Mouse (Mus musculus) heart, postnatal 36 days (tissue): ENCODE measurements at regions not wholly inside any gene's neighbourhood (a gene's known extent, or its start where the extent isn't known, plus 50 kb on each side); places are given as distances from the start of the nearest gene placed in this dataset.

Experiments used
- DNase-seq, 2 experiments: peaks; one replicate each; pipeline ENCODE4 v3.0.0; 2021 to 2022
- intact Hi-C: fragments of 180-260 bp; cut with DNase I; formaldehyde crosslinking; loops from one replicate; pipeline ENCODE4 v1.15.1; 2025

DNA sequence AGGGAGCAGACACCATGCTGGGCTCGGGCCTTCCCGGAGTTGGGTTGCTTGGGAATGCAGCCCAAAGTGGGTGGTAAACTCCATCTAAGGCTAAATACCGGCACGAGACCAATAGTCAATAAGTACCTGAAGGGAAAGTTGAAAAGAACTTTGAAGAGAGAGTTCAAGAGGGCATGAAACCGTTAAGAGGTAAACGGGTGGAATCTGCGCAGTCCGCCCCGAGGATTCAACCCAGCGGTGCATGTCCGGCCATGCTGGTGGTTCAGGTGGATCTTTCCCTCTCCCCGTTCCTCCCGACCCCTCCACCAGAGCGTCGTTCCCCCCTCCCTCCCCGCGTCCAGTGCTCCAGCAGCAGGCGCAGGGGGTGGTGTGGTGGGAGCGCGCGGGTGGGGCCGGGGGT is 179.1 kb upstream of the Arhgef26 start:
- peak; percentile 4 to 44 for DNase-seq

DNA sequence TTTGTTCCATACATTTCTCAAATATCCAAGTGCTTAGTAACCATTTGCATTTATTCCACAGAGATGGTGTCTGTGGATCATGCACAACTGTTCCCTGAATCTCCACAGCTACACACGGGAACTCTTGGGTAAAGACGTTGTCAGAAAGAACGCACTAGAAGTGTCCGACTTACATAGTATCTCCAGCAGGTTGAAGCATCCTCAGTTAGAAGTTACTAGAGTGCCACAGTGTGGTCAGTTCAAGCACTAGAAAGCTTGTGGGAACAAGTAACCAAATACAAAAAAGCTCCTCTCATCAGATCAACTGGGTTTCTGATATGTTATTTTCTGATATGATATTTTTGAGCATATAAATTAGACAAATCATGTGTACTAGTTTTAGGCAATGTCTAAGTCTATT is 167.5 kb upstream of the Arhgef26 start:
- no peak for DNase-seq
- intact Hi-C loops, result loop anchor here (5.0 kb wide), 1 partner anchor 928 kb away; no protein-coding TSS in a partner anchor

More for the DNA sequence above, 179.1 kb upstream of the Arhgef26 start:
- intact Hi-C loops, result no loop called here

DNA sequence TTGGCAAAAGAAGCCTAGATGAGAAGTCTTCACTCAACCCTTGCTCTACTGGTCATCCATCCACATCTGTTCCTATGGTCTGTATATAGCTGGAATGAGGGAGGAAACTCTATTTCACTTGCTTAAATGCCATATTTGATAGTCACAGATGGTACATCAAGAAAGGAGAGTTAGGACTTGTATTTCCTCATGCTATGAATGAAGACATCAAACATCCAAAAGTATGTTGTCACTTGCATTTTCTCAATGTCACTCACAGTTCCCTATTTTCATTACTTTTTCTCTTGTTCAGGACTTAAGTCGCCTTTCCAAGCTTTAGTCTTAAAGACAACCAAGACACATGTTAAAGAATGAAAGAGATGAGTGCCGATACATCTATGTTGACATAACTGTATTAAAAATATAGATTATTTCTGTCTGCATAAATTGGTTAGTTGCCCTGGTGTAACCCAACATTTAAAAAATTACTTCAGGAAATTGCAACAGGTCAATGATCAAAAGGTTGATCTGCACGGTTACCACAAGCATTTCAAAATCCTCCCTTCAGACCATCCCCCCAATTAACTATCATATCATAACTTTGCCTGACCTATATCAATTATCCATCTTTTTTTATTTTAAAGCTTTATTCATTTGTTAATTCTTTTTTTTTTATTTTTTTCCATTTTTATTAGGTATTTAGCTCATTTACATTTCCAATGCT is 150.2 kb upstream of the Arhgef26 start:
- intact Hi-C loops, result no loop called here
- DNase-seq, result no peak

DNA sequence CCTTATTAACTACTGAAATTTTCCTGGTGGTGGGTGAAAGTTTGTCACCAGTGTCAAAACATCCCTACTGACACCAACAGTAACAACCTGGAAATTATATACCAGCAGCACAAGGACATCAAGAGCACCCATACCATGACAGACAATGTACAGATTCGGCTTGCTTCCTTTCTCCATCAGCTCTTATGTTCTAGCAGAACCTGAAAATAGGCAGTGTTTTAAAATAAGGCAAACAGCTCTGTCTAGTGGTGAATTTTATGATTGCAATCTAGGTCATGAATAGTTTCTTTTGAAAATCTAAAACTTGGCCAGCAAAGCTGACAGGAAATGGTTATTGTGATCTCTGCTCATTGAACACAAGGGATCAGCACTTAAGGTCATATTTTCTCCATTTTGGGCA is 145.7 kb upstream of the Arhgef26 start:
- intact Hi-C loops, result loop anchor here (5.0 kb wide), 1 partner anchor 950 kb away; no protein-coding TSS in a partner anchor
- no peak for DNase-seq

DNA sequence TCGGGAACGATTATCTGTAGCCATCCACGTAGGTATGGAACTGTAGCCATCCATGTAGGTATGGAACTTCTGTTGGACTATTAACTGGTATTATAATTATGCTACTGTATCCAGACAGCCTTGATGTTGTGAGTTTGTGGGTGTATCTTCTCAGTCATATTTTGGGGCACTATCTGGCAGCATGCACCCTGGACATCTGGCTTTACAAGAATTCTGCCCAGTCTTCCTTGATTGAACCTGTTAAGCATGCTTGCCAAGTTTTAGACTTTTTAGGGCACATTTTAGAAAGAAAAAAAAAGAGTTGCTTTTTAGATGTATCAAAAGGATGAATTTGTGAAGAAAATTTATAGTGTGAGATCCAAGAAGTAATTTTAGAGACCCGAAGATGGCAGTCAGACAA is 143.7 kb upstream of the Arhgef26 start:
- intact Hi-C loops, result loop anchor here (5.0 kb wide), 1 partner anchor 952 kb away; no protein-coding TSS in a partner anchor
- no peak for DNase-seq

DNA sequence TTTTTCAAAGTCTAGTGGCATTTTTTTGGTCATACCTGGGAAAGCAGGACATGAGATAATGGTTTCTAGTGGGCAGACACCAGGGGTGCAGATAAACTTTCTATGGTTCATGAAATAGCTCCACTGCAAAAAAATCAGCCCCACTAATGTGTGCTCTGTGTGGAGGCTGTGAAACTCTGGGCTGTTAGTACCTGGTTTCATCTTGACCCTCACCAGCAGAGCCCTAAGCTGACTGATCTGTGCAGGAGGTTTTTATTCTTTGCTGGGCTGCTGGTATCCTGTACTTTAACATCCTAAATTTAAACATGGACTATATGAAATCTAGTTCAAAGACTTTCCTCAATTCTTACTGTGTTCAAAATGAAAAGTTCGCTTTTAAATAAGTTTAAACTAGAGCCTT is 141.5 kb upstream of the Arhgef26 start:
- intact Hi-C loops, result no loop called here
- DNase-seq, result no peak

DNA sequence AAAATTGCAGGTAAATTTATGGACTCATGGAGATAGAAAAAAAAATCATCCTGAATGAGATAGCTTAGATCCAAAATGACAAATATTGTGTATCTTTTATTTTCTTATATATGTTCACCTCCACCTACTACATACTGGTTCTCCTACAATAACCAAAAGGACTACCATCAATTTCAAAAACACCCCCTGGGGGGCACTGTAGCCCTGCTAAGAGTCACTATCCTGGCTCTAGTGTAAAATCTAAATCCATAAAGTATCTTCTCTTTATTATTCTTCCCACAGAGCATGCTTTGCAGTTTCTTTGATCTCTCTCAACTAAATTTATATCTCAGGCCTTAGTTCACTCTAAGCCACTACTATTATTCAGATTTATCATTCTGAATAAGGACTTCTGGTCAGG is 122.3 kb upstream of the Arhgef26 start:
- intact Hi-C loops, result loop anchor here (5.0 kb wide), 1 partner anchor 241 kb away; no protein-coding TSS in a partner anchor
- peak; percentile 16 to 29 for DNase-seq

DNA sequence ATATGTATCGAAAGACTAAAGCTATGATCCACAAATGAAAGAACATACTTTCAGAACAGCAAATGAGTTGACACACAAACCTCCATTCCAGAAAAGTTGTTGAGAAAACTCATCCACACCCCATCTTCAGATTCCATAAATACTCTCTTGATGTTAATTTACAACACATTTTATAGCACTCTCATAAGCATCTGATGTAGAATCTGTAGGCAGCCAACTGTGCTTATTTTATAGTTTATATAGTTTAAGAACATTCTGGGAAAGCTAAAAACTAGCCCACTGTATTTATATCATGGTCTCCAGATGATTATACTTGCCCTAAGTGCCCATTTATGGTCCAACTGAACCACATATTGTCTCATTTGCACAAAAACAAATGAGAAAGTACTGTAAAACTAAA is 120.8 kb upstream of the Arhgef26 start:
- intact Hi-C loops, result loop anchor here (5.0 kb wide), 1 partner anchor 240 kb away; no protein-coding TSS in a partner anchor
- no peak for DNase-seq

DNA sequence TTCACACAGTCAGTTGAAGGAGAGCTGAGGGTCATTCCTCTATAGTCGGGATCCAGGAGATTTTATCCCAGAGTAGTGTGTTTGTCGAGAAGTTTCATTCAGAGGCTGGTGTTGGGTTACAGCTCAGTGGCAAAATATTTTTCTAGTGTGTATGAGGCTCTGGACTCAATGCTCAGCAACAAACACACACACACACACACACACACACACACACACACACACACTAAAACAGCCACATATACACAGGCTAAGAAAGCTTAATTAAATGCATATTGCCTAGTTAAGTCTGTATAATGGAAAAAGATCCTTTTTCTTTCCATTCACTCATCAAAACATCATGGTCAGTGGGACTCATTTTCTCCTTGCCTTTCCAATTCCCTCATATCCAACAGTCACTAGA is 110.4 kb upstream of the Arhgef26 start:
- DNase-seq, result no peak
- intact Hi-C loops, result no loop called here

DNA sequence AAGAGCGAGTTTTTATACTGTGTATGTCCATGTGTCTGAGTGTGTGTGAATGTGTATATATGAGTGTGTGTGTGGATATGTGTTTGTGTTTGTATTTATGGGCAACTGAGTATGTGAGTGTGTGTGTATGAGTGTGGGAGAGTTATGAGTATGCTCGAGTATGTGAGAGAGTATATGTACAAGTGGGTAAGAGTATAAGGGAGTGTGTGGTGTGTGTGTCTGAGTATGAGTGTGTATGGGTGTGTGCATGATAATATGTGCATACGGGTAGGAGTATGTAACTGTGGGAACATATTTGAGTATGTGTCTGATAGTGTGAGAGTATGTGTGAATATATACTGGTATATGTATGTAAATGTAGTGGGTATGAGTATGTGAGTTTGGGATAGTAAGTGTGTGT is 110.0 kb upstream of the Arhgef26 start:
- intact Hi-C loops, result no loop called here
- no peak for DNase-seq

DNA sequence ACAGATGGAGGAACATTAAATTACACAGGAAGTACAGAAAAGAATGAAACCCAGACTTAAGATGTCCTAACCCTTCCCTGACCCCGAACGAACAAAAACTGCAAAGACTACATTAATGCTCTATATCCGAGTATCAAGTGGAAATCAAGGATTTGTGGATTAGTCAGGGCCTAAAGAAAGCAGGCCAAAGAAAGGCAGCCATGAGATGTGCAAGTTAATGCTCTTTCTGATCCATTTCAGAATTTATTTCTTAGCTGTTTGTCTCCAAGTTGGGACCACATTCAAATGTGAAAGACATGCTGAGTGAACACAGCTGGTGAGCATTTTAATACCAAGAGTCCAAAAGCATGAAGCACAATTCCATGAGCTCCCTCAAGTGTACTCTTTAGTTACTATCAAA is 97.1 kb upstream of the Arhgef26 start:
- intact Hi-C loops, result no loop called here
- no peak for DNase-seq

DNA sequence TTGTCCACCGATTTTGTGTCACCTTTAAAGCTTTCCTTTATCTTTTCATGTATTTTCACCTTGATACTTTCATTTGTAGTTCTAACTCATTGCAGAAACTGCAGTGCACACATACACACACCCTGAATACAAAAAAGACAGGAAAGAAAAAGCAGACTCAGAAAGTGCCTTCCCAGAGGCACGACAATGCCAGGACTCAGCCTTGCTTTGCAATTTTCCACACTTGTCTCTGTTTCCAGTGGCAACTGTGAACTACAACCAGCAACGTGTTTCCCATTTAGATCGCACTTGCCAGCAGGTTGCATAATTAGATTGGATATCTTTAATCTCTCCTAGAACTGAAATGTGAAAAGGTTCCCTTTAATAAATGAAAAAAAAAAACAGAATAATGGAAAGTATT is 66.4 kb upstream of the Arhgef26 start:
- intact Hi-C loops, result no loop called here

DNA sequence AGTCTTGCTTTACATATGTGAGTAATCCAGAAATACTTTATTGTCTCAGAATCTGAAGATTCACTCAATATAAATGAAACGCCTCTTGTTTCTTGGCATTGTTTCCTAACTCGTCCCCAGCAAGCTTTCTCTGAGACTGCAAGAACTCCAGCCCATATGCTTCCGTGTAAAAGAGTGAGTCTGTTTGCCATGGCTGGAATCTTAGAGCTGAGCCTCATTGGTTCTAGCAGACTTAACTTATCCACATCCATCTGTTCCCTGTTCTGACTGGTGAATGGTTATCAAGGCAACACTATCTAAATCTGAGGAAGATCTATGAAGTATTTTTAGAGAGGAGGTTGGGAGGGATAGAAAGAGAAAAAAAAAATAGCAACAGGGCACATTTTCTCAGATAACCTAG is 59.9 kb upstream of the Arhgef26 start:
- intact Hi-C loops, result no loop called here

More for the DNA sequence above, 66.4 kb upstream of the Arhgef26 start:
- DNase-seq, result no peak

DNA sequence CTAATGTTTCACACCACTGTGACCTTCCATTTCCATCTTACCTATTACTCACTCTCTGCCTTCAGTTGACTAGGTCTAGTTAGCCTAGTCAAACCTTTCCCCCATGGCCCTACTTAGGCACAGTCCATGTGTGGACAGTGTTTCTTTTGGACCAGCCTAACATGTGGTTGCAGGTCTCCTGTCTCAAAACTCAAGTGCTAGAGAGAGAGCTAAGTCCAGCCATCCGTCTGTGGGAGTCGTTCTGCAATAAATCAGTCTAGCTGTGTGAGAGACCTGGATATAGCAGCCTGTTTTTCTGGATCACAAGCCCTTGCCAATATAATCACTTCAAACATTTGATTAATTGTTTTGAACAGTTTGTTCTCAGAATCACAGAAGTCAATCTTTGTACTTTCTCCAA is 57.2 kb upstream of the Arhgef26 start:
- intact Hi-C loops, result no loop called here
- no peak for DNase-seq

More for the DNA sequence above, 59.9 kb upstream of the Arhgef26 start:
- DNase-seq, result no peak
